Mouse (Mus musculus) testis, postnatal 10 days (tissue): ENCODE measurements around the gene Grwd1.
"Not testable (repeated sequence)": the region's sequence is repeated elsewhere in the genome, so short reads cannot be mapped to it uniquely, and the experiment has no call there.

ENCODE experiments used
- DNase-seq: peaks from one replicate; pipeline ENCODE4 v3.0.0; 2021; ENCODE audit warnings: low spot score

The Grwd1 gene

DNA sequence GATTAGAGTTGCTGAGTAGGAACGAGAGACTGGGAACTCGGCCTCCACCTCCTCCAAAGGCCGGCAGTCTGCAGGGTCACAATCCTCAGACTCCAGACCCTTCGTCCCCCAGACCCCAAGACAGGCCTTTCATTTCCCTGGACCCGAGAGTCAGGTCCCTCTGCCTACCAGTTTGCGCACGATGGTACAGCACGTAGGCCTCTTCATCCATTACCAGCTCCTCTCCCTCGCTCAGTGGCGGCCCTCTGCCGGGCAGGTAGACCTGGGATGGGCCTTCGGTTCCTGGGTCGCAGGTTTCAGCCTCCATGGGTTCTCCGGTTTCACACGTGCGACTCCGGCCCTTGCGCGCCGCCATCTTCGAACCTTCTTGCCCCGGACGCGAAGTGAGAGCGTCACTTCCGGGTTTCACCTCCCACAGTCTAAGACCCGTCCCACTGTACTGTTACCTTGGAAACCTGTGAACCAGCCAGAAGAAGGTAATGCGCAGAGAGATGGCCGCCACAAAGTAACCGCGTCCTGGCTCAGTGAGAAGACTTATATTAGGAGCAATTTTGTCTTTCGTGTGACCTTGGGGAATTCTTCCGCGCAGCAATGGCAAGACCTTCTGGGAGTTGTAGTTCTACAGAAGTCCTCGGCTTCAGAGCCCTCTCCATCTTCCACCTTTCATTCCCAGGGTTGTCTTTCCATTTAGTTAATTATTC lies at the start of gene Grwd1:
Grwd1 (minus strand) TSS at position 518 of the 701 bp plus-strand sequence.
- DNase-seq = peak; percentile 88

DNA sequence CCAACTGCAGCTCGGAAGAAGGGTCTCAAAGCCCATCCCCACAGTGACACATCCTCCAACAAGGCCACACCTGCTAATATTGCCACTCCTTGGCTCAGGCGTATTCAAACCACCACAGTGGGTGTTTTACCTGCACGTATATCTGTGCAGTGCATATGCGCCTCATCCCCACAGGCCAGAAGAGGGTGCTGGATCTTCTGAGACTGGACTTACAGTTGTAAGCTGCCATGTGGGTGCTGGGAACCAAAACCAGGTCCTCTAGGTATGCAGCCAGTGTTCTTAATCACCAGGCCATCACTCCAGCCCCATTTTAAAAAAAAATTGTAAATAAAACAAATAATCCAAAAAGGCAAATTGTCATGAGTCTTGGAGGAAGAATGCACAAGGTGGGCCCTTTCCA lies 49.8 kb upstream of the Grwd1 start:
- DNase-seq = no peak

DNA sequence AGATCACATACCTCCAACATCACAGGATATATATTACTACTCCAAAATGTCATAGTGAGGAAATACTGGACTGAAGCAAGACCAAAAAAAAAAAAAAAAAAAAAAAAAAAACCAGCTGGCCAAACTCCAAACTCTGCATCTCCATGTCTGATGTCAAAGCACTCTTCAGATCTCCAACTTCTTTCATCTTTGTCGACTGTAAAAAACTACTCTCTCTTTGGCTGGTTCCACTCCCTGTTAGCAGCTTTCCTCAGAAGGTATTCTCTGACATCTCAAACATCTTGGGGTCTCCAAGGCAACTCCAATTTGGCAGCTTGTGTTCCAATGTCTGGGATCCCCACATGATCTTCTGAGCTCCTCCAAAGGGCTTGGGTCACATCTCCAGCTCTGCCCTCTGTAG lies 47.5 kb upstream of the Grwd1 start, which contains the start of gene Grin2d:
Grin2d (minus strand) TSS at position 101 of the 400 bp plus-strand sequence.
- not testable (repeated sequence) for DNase-seq

DNA sequence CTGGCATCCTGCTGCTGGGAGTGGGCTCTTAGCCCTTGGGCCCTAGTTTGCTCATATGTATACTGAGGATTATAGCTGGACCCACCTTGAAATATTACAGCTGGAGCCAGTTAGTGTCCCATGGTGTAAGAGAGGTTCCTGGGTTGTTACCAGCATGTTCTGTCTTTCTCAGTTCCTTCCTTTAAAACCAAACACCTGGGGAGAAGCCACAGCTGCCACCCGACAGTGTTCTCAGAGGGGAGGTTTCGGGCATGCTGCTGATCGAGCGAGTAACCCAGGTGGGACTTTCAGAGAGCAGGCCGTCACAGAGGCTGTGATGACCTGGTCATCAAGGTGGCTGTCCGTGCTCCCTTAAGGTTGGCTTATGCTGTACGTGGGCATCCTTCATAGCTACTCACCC lies 46.2 kb upstream of the Grwd1 start:
- DNase-seq = no peak

DNA sequence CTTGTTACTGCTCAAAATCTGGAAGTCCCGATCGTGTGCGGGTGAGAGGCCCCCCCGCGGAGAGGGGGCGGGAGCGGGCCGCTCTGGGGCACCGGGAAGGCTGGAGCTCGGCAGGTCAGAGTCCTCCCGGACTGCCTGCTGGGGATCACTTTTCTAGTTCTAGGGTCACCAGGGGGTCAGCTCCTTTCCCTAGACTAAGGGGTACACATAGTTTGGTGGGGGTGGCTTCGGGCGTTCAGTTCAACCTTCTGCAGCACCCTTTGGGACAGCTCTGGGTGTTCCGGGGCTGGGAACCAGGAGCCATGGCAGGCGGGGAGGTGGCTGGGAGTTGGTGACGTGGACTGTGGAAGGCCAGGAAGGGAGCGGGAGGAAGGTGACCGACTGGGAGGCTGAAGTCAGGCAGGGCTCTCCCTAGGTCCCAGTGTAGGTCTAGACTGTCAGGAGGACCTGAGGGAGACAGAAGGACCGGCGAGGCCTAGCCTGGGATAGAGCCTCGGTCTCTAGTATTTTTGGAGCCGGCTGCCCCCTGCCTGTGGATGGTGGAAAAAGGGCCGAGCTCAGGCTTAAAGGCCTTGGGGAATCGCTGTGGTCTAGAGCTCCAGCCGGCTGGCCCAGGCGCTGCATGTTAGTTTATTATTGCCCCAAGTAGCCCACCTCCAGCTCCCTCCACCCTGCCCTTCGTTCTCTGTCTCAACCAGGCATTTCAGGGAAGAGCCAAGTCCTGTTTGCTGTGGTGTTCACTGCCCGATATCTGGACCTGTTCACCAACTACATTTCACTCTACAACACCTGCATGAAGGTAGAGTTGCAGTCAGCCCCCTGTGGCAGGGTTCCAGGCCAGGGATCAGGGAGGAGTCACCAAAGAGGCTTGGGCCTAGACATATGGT lies 42.6 kb upstream of the Grwd1 start:
- DNase-seq = peak; percentile 74

DNA sequence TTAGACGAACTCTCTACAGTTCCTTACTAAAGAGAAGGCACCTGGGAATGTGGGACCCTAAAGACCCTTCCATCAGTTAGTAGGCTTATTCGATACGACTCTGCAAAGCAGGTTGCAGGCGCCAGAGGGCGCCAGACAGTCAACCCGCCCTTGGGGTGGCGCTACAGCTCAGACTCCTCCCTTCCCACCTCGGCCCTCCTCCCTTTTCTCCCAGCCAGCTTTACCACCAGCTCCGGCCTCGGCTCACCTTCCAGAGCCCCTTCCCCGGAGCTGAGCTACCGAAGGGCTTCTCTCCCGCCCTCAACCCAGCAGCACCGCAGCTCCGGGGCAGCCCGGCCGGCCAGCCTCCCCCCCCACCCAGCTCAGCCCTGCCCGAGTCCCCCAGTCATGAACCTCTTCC lies 41.9 kb upstream of the Grwd1 start, which contains the start of gene Kdelr1:
Kdelr1 (plus strand) TSS at position 149 of the 400 bp plus-strand sequence.
- DNase-seq = peak; percentile 94

DNA sequence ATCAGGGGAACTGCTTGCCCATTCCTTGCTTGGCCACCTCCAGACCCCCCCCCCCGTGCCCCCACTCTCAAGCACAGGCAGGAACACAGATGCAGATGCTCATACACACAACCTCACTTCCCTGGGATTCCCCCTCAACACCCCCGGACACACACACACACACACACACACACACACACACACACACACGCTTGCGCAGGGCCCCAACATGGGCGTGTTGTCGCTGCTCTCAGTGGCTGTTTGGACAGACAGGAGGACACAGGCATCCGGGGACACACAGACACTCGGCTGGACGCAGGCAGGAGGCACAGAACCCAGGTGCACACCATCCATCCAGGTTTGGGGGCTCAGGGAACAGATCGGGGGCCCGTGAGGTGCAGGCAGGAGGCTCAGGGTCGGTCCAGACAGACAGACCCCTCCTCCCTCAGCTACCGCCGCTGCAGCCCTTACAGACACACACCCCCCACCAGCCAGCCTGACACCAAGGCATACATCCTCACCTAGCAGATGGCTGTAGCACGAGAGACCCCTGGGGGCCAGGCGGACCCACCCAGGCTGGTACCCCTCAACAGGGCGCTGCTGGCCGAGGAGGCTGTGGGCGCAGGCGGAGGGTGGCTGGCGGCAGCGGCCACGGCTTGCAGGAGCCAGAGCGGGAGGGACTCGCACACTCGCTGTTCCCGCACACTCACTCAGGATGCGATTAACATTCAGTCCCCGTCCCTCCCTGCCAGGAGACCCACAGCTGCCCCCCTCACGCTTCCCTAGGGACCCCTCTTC lies 39.7 kb upstream of the Grwd1 start:
- no peak for DNase-seq

DNA sequence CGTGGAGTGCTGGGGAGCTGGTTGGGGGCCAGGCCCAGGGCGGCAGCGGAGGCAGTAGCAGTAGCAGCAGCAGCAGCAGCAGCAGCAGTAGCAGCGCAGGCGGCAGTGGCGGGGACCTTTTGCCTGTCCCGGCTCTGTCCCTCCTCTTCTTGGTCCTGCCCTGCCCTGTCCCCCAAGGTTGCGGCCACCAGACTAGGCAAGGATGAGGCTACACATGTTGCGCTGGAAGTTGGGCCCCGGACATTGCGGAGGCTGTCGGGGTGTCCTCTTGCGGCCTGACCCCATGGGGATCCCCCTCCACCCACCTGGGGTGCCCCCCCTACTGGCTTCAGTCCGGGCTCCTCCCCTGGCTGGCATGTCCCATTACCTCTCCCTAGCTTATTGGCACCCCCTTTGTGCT lies 39.0 kb upstream of the Grwd1 start:
- DNase-seq = peak; percentile 55

DNA sequence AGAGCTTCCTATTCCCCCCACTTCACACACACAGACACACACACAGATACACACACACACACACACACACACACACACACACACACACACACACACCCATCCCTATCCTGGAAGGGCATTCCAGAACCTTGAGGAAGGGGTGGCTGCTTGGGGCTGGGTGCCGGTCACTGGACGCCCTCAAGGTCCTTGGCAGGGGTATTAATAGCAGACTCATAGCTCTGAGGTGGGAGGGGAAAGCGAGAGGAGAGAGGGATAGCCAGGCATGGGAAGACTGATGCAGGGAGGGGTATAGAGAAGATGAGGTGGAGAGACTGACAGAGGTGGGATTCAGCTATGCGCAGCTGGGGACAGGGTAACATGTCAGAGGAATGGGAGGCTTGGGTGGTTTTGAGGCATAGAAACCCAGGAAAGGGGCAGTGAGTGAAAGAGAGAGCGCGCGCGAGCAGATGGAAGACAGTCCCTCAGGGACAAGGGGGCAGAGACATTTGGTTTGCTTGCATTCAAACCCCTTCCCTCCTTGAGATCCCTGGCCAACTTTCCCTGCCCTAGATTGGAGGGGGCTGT lies 38.4 kb upstream of the Grwd1 start:
- DNase-seq = no peak

DNA sequence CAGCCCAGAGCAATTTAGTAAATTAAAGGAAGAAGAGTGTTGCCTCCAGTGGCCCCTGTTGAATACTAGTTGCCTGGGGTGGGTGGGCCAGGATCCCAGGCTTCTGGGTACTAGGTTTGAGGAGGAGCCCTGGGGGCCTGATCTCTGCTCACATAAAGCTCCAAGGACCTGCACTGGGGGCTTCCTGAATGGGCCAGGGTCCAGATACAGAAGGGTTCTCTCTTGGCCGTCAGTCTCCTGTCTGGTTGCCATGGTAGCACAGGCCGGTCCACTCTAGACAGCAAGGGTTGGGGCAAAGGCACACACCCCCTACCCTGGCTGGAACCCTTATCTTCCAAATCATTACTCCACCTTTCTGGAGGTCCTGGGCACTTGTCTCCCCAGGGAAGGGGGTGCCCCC lies 37.1 kb upstream of the Grwd1 start:
- no peak for DNase-seq

DNA sequence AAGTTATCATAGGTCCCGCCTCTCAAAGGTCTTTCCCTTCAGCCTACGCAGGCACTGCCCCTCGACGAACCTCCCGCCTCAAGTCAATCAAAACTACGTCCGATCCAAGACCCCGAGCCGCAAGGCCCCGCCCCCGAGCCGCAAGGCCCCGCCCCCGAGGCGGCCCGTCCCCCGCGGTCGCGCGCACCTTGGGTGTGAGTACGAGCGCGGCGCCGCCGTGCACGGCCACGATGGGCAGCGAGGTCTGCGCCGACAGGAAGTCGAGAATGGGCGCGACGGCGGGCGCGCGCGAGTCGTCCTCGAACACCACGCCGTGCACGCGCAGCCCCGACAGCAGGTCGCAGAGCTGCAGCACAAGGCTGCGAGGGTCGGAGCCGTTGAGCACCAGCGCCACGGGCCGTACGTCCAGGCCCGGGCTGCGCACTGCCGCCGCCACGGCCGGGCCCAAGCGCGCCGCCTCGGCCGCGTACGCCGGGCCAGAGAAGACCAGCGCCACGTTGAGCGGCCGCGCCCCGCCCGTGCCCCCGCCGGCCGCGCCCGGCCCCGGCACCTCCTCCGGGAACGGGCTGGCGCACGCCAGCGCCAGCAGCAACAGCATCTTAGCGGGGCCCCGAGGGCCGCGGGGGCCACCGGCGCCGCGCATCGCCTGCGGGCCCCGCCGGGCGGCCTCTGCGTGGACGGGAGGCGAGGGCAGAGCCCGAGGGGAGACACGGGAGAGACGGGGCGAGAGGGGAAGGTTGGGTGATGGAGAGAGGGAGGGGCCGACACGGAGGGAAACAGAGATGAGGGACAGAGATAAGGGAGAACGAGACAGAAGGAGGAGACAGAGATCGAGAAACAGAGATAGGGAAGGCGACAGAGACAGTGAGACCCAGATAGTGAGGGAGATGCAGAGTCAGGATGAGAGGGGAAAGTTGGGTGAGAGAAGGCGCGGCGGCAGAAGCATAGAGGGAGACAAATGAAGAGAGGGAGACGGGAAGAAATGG lies 35.5 kb upstream of the Grwd1 start:
- DNase-seq = peak; percentile 98

DNA sequence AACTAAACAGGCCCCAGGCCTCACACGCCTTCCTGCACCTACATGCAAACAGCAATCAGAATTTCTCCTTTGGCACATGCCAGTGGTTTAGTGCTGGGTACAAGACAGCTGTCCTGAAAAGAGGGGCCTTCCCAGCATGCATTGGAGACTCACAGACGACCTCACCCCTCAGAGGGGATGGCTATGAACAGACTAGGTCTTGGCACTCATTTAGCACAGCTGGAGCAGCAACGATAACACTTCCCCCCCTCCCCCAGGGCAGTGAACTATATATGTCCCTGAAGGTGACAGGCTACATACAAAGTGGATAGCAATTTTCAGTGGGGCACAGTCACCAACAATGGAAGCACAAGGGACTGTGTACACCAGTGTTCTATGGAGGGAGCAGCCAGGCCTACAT lies 33.7 kb upstream of the Grwd1 start:
- no peak for DNase-seq

DNA sequence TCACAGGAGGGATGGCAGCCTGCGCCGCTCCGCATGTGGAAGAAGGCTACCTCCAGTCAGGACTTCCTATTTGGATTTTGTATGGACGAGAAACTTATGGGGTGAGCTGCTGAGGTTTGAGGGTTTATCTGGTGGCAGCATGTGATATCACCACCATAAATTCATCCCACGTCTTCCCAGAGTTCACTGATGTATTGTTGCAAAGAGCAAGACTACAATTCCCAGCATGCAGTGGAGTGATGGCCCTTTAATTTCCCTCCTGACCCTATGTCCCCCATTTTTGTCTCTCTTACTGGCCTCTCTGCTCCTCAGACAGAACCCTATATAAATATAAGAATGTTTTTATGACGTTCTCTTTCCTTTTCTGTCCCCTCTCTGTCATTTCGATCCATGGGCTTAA lies 32.1 kb upstream of the Grwd1 start:
- no peak for DNase-seq

DNA sequence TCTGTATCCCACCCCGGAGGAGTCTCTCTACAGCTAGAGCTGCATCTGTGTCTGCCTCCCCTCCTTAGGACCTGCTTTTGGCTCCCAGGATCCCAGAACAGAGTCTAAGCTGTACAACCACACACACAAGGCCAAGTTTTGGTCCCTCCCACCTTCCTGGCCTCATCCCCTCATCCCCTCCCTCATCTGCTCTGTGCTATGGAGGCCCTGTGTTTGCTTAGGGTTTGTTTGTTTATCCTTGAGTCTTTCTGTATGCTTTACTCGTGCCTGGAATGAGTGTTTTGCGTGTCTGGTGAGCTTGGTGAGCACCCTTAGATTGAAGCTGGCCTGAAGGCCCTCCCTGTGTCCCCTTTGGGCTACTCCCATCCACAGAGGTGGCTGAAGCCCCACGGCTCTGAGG lies 28.3 kb upstream of the Grwd1 start:
- no peak for DNase-seq

DNA sequence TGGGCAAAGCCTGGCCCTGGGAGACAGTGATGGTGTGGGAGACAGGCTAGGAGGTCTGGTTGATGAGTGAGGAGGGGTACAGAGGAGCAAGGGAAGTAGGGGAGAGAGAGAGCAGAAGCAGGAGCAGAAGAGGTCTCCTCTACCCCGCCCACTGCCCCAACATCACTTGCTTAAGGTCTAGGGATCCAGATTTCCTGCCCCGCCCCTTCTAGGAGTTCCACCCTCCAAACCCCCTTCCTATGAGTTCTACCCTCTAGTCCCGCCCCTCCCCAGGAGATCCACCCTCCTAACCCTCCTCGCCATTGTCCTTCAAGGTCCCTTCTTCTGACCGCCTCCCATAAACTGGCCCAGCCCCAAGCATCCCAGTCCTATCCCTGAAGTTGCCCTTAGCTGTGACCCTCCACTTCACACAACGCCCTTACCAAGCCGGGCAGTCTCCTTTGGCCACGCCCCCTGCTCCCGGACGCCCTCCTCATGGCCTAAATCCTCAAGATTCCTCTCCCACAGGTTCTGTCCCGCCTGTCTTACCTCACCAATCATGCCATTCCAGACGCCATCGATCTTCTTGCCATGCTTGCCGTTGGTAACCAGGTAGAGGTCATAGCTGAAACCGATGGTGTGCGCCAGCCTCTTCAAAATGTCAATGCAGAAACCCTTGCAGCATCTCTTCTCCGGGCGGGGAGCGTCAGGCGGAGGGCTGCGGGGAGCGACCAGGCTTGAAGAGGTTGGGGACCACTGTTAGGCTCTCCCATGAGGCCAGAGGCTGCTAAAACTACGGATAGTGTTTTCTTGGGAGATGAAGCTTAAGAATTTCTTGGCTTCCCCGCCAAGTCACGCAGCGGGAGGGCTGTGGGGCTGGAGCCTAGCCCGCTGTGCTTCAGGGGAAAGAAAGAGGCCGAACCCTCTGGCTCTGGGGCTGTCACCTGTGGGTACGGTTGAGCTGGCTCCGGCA lies 26.5 kb upstream of the Grwd1 start:
- DNase-seq = peak; percentile 75

DNA sequence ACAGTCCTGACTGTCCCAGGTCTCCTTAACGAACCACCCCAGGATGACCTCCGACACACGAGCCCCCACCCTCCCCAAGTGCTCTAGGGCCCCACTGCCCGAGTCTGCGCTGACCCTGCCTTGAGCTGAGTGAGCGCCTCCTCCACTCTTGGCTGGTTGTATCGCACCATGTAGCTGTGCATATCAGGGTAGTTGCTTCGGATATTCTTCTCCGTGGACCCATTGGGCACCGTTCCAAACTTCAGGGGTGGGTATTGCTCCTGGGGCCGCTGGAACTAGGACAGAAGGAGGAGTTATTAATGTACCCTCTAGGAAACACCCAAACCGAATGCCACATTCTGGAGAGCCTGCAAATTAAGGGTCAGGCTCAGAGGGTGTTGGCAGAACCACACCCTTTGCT lies 22.3 kb upstream of the Grwd1 start:
- peak; percentile 56 for DNase-seq

DNA sequence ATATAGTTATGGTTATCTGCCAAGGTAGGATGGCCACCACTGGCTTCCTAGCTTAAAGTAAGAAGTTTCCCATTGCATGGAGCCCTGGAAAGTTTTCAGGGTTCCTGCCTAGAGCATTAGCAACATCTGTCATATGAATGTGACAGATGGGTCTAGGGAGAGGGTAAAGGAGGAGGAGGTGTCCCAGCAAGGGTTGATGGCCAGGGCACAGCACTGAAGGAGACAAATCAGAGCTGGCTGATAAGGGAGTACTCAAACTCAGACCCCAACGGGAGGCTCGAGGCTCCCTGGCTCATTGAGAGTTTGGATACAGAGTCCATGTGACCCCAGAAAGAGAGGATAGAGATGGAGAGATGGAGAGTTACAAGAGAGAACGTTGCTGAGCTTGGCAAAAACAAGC lies 19.9 kb upstream of the Grwd1 start:
- no peak for DNase-seq

DNA sequence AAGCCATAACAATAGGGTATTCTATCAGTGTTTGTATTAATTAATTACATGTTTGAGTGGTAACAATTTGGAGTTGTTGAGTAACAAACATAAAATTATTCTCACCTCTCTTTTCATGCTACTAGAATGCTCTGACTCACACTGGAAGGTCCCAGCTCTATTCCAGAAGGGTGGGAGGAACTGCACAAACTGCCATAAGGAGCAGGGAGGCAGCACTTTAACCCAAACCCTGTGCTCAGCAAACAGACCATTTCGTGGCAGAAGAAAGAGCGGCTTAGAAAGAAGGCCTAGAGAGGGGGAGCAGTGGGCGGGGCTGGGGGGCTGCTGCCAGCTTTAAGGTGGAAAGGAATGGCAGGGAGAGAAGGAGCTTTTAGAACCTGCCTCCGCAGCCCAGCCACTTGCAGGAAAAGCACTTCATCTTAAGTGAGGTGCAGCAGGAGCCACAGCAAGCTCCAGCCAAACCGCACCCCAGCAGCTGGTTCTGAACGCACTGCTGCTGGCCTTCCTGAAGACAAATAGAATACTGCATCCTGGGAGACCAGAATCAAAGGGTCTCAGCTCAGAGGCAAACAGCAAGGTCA lies 17.8 kb upstream of the Grwd1 start:
- DNase-seq = no peak
